Mouse (Mus musculus) erythroblast, adult 5-6 weeks (primary cell): ENCODE data around the gene Gm28710. TPM values are rescaled to one million over a fixed set of nuclear protein-coding genes. Genes with fewer than 3 reads are reported as not detected.

ENCODE experiments used
- ATAC-seq: replicated peaks from 2 replicates; pipeline ENCODE4 v1.8.0; 2016; ENCODE audit warnings: moderate number of reproducible peaks, mild to moderate bottlenecking, moderate TSS enrichment, inconsistent platforms; ENCODE audit not compliant: poor library complexity, low FRiP score, severe bottlenecking
- total RNA-seq, 2 experiments: library from RNA; stranded (forward) in 1 of 2; stranded (reverse) in 1 of 2; fragments of 150-400 nt in 1 of 2; fragments of 200-764, 138-1000 nt in 1 of 2; gene quantifications; 2 replicates each; pipeline versions ENCODE4 v1.2.3 to v1.2.4; 2015 to 2017; ENCODE audit warnings: low replicate concordance in 2 of 2

The Gm28710 gene
- total RNA-seq (2015; ENCODE audit: low replicate concordance), result not detected in 2 replicates
- total RNA-seq (2017; ENCODE audit: low replicate concordance), result not detected in 2 replicates

DNA sequence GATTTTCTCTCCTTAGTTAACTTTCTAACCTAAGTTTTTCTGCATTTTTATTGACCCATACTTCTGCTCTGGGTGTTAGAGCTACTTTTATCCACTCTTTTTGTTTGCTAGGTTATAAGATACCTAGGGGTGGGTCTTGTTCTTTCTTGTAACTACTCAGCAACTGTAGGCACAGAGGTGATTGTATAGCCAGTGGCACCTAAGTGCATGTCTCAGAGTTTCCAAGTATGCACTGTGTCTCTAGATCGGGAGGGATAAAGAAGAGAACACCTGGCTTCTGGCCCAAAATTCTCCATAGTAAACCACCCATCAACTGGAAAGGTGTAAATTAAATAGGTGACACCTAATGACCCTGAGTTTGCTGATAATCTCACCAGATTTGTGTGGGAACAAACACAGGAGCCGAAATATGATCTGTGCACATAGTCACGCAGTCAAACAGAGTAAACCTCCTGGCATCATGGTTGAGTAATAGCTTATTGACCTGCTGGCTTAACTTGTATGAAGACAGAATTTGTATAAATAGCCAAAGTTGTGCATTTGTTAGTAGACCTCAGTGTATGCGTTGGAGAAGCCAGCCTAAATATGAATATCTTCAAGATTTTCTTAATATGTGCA, at the start of gene Gm28710:
Gm28710 (plus strand) TSS at position 568 of the 618 bp plus-strand sequence.
- ATAC-seq, result no peak

DNA sequence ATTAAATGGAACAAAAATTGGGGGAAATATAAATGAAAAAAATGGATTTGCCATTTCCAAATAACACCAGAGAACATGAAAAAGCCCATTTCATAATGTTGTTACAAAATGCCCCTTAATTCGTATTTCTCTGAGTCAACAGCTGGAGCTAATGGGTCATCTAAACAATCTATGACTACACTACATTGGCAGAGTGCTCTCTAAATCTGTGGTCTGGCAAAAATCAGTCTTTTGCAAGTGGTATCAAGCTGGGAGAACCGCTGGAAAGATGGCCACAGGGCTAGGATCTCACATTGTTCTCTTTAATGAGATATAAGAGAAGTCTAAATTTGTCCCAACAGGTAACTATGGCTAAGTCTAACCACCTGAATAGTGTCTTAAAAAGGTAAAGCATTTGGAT, 14.4 kb upstream of the Gm28710 start:
- no peak for ATAC-seq

- no peak for ATAC-seq
Observed at GRCm38 (mm10) chr5:16778610-16779172, 12.9 kb upstream of the Gm28710 start.

- ATAC-seq, result no peak
Observed at GRCm38 (mm10) chr5:16785627-16786026, 6.0 kb upstream of the Gm28710 start.

- no peak for ATAC-seq
Observed at GRCm38 (mm10) chr5:16794972-16795371, 3.4 kb downstream of the Gm28710 start.

DNA sequence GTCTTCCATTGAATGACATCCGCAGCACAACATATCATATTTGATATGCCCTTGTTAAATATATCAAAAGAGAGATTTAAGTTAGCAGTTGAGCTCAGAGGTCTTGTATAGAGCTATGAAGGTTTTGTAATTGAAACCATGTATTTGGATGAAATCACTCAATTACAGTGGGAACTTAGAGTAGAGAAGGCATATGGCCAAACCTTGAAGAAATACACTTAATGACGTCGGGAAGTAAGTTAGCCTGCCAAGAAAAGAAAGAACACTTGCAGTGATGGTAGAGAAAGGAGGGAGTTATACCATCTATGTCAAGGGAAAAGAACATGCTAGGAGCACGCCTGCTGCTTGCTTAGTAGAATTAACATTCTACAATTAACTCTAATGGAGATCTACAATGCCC, 11.1 kb downstream of the Gm28710 start:
- no peak for ATAC-seq

DNA sequence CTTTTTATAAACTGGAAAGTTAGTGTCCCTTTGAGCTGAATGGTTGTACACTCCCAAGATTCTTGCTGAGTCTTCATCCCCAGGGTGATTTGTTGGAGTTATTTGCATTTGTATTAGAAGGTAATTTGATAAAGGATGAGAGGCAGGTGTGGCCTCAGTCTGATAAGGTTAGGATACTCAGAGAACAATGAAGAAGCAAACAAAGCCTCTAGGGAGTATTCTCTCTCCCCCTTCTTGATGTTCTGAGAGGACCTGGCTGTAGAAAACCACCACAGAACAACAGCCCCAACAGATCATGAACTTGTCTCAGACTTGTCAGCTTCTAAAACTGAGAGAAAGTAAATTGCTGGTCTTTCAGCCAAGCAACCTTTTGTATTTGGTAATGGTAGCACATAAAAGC, 47.4 kb downstream of the Gm28710 start:
- no peak for ATAC-seq

- ATAC-seq, result no peak
Observed at GRCm38 (mm10) chr5:16869309-16869915, 77.8 kb downstream of the Gm28710 start.

DNA sequence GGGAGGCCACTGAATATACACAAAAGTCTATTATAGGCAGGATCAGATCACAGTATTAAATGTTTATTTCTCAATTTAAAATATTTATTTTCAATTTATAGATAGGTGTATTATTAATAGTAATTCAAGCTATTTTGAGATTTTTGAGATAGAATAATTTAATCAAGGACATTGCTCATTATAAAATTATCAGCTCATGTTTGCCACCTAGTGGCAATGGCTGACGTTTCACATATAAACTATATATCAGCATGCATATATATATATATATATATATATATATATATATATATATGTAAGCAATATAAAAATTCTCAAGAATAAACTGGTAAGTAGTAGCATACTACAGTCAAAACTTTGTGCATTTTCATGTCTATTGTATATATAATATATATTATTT, 102.6 kb downstream of the Gm28710 start:
- no peak for ATAC-seq

DNA sequence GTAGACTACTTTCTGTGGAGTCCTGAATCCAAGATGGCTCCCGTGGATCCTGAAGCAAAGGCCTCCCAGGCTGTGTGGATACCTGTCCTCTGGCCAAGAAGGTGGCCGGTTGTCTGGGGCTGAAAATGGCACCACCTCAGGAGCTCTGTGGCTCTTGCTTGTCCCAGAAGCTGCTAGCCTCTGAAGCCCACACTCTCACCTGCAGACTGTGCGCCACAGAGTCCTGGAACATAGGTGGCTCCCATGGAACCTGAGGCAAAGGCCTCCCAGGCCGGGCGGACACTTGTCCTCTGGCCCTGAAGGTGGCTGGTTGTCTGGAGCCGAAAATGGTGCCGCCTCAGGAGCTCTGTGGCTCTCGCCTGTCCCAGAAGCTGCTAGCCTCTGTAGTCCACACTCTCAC, 128.2 kb downstream of the Gm28710 start:
- no peak for ATAC-seq

GRCm38 (mm10) chr5:16922473-16922872, 130.9 kb downstream of the Gm28710 start:
- ATAC-seq, result no peak

Other genes starting within 250 kb of the Gm28710 start
- gene Hgf, start 238.3 kb upstream of the Gm28710 start, total RNA-seq (2015; ENCODE audit: low replicate concordance), result 4.0 and 5.4 TPM in 2 replicates
- gene Hgf, start 238.3 kb upstream of the Gm28710 start, total RNA-seq (2017; ENCODE audit: low replicate concordance), result 3.2 and 4.9 TPM in 2 replicates